Mouse (Mus musculus) small intestine, adult 2 months (tissue): ENCODE results near the gene Fam189a1. TPM values are rescaled to one million over a fixed set of nuclear protein-coding genes. Genes with fewer than 3 reads are reported as not detected.

ENCODE experiments used
- H3K27ac ChIP-seq: fragments of 200-500 bp; 2 replicates; pipeline ENCODE4 v1.5.1; 2012; ENCODE audit warnings: low read depth, low read length, control low read depth, inconsistent platforms; ENCODE audit not compliant: insufficient read depth
- H3K27me3 ChIP-seq: fragments of 200-500 bp; 2 replicates; pipeline ENCODE4 v1.6.1; 2012; ENCODE audit warnings: mild to moderate bottlenecking, moderate library complexity, low read length, inconsistent platforms; ENCODE audit not compliant: control insufficient read depth, insufficient read depth
- H3K36me3 ChIP-seq: fragments of 200-500 bp; 2 replicates; pipeline ENCODE4 v1.6.1; 2012; ENCODE audit warnings: mild to moderate bottlenecking, low read length, control low read depth, inconsistent platforms; ENCODE audit not compliant: control insufficient read depth, insufficient read depth
- H3K4me1 ChIP-seq: fragments of 200-500 bp; 2 replicates; pipeline ENCODE4 v1.6.1; 2012; ENCODE audit warnings: low read length, inconsistent platforms, mixed read lengths; ENCODE audit not compliant: control insufficient read depth, insufficient read depth, insufficient read length
- H3K4me3 ChIP-seq: fragments of 200-500 bp; 2 replicates; pipeline ENCODE4 v1.5.1; 2012; ENCODE audit warnings: low read depth, mild to moderate bottlenecking, control low read depth, inconsistent platforms, low read length, moderate library complexity
- CTCF ChIP-seq: fragments of 200-500 bp; IDR thresholded peaks from 2 replicates; pipeline ENCODE4 v1.5.1; 2012; ENCODE audit warnings: low read depth, mild to moderate bottlenecking, control low read depth, inconsistent platforms, low read length, moderate library complexity, mixed read lengths; ENCODE audit not compliant: insufficient replicate concordance, insufficient read length; ENCODE audit errors: extremely low read depth
- POLR2A ChIP-seq: fragments of 200-500 bp; IDR thresholded peaks from 2 replicates; pipeline ENCODE4 v1.6.1; 2012; ENCODE audit warnings: low read depth, mild to moderate bottlenecking, control low read depth, inconsistent platforms, low read length, moderate library complexity
- WGBS: fragments of 180-500 bp; shearing (Covaris S2); methylation state at CpG from one replicate; pipeline ENCODE4 v1.1.7; 2018; 5-methylcytosine and 5-hydroxymethylcytosine counted together
- polyA plus RNA-seq: library from polyadenylated mRNA; depleted of rRNA; stranded (reverse); fragments of >200 nt; gene quantifications from 2 replicates; pipeline ENCODE4 v1.2.3, GENCODE M21; 2012

Gene Fam189a1
- polyA plus RNA-seq, 1 experiment = 4.3 TPM

- H3K27ac ChIP-seq = no peak overlapping the region
- no peak for TF ChIP-seq CTCF
- no peak for TF ChIP-seq POLR2A
- no peaks in the 10 kb centered on the region for H3K27me3 ChIP-seq
- H3K4me3 ChIP-seq = no peak overlapping the region
- WGBS = 93% methylated on average over 7 of the region's 7 CpGs
- H3K36me3 ChIP-seq = no peaks in the 10 kb centered on the region
- no peaks in the 10 kb centered on the region for H3K4me1 ChIP-seq
Measured at GRCm38 (mm10) chr7:65041106-65041505, 115.3 kb downstream of the Fam189a1 start.

- Histone ChIP-seq H3K4me3 (no peak overlapping the region), H3K36me3 (no peaks in the 10 kb centered on the region), H3K27ac (no peak overlapping the region), H3K27me3 (no peaks in the 10 kb centered on the region), H3K4me1 (no peaks in the 10 kb centered on the region)
- TF ChIP-seq CTCF (no peak), POLR2A (no peak)
- WGBS = 63% methylated on average over 7 of the region's 7 CpGs
Measured at GRCm38 (mm10) chr7:65031741-65032140, 124.6 kb downstream of the Fam189a1 start.

GRCm38 (mm10) chr7:65031195-65031594, 125.2 kb downstream of the Fam189a1 start:
- 77% methylated on average over 6 of the region's 6 CpGs for WGBS
- no peak for TF ChIP-seq CTCF
- no peak for TF ChIP-seq POLR2A

GRCm38 (mm10) chr7:65029985-65030384, 126.4 kb downstream of the Fam189a1 start:
- TF ChIP-seq CTCF (no peak), POLR2A (no peak)
- Histone ChIP-seq H3K27ac (no peak overlapping the region), H3K4me1 (no peaks in the 10 kb centered on the region), H3K27me3 (no peaks in the 10 kb centered on the region), H3K36me3 (no peaks in the 10 kb centered on the region), H3K4me3 (no peak overlapping the region)
- 89% methylated on average over 16 of the region's 16 CpGs for WGBS

More at GRCm38 (mm10) chr7:65031195-65031594, 125.2 kb downstream of the Fam189a1 start:
- Histone ChIP-seq H3K27me3 (no peaks in the 10 kb centered on the region), H3K36me3 (no peaks in the 10 kb centered on the region), H3K4me3 (no peak overlapping the region), H3K4me1 (no peaks in the 10 kb centered on the region), H3K27ac (no peak overlapping the region)

- TF ChIP-seq CTCF (no peak), POLR2A (no peak)
- H3K4me3 ChIP-seq = no peak overlapping the region
- no peaks in the 10 kb centered on the region for H3K36me3 ChIP-seq
- H3K27me3 ChIP-seq = no peaks in the 10 kb centered on the region
- H3K4me1 ChIP-seq = no peaks in the 10 kb centered on the region
- 49% methylated on average over 2 of the region's 2 CpGs for whole genome bisulfite sequencing
- H3K27ac ChIP-seq = no peak overlapping the region
Measured at GRCm38 (mm10) chr7:65021298-65021697, 135.1 kb downstream of the Fam189a1 start.

GRCm38 (mm10) chr7:65018036-65018679, 138.2 kb downstream of the Fam189a1 start:
- no peaks in the 10 kb centered on the region for H3K27me3 ChIP-seq
- no peaks in the 10 kb centered on the region for H3K36me3 ChIP-seq
- no peak overlapping the region for H3K27ac ChIP-seq
- no peaks in the 10 kb centered on the region for H3K4me1 ChIP-seq
- TF ChIP-seq CTCF (no peak), POLR2A (no peak)
- no peak overlapping the region for H3K4me3 ChIP-seq
- WGBS = 86% methylated on average over 8 of the region's 8 CpGs

GRCm38 (mm10) chr7:65017348-65017747, 139.0 kb downstream of the Fam189a1 start:
- H3K4me3 ChIP-seq = no peak overlapping the region
- no peaks in the 10 kb centered on the region for H3K36me3 ChIP-seq
- TF ChIP-seq POLR2A (no peak), CTCF (no peak)
- H3K27ac ChIP-seq = no peak overlapping the region
- H3K4me1 ChIP-seq = no peaks in the 10 kb centered on the region
- WGBS = 47% methylated on average over 5 of the region's 5 CpGs
- no peaks in the 10 kb centered on the region for H3K27me3 ChIP-seq

GRCm38 (mm10) chr7:65011133-65011532, 145.2 kb downstream of the Fam189a1 start:
- no peaks in the 10 kb centered on the region for H3K4me1 ChIP-seq
- no peak for TF ChIP-seq CTCF
- no peak for TF ChIP-seq POLR2A
- no peak overlapping the region for H3K27ac ChIP-seq
- WGBS = 49% methylated on average over 6 of the region's 6 CpGs
- H3K27me3 ChIP-seq = no peaks in the 10 kb centered on the region; the same call in 1 of the 2 replicates
- H3K36me3 ChIP-seq = no peaks in the 10 kb centered on the region
- no peak overlapping the region for H3K4me3 ChIP-seq
